Mouse (Mus musculus) heart, embryonic 14.5 days (tissue): Measurements from ENCODE around the gene Ins1. TPM values are rescaled to one million over a fixed set of nuclear protein-coding genes. Genes with fewer than 3 reads are reported as not detected.

Source experiments
- ATAC-seq: fragments of 200-750 bp; cut with Nextera tagmentation; 2 replicates; pipeline ENCODE4 v1.8.0; 2017; ENCODE audit warnings: low read depth, moderate TSS enrichment; ENCODE audit not compliant: insufficient number of reproducible peaks, insufficient read depth, low FRiP score
- H3K27ac ChIP-seq, 2 experiments: fragments of 200-500 bp in 1 of 2; fragments of 300-500 bp in 1 of 2; sonication (generic) in 1 of 2; replicated peaks in 1 of 2; 2 replicates each; pipeline ENCODE4 v1.5.1; 2012 to 2014; ENCODE audit warnings: low read depth in 2 of 2, low read length in 2 of 2, control low read depth in 1 of 2, mild to moderate bottlenecking in 1 of 2, mixed read lengths in 1 of 2; ENCODE audit not compliant: control insufficient read depth in 1 of 2, insufficient read depth in 1 of 2
- H3K27me3 ChIP-seq: fragments of 300-500 bp; sonication (generic); 2 replicates; pipeline ENCODE4 v1.6.1; 2014; ENCODE audit warnings: mild to moderate bottlenecking, low read length, control low read depth; ENCODE audit not compliant: control insufficient read depth, insufficient read depth
- H3K36me3 ChIP-seq: fragments of 300-500 bp; sonication (generic); 2 replicates; pipeline ENCODE4 v1.6.1; 2014; ENCODE audit warnings: mild to moderate bottlenecking, control low read depth, low read length, mixed read lengths; ENCODE audit not compliant: control insufficient read depth, insufficient read depth
- H3K4me1 ChIP-seq, 2 experiments: fragments of 200-500 bp in 1 of 2; fragments of 300-500 bp in 1 of 2; sonication (generic) in 1 of 2; 2 replicates each; pipeline ENCODE4 v1.6.1; 2012 to 2014; ENCODE audit warnings: low read length in 2 of 2, control low read depth in 1 of 2, mixed read lengths in 1 of 2; ENCODE audit not compliant: control insufficient read depth in 2 of 2, insufficient read depth in 2 of 2
- H3K4me2 ChIP-seq: fragments of 300-500 bp; sonication (generic); 2 replicates; pipeline ENCODE4 v1.6.1; 2014; ENCODE audit warnings: mild to moderate bottlenecking, low read length
- H3K4me3 ChIP-seq, 2 experiments: fragments of 200-500 bp in 1 of 2; fragments of 300-500 bp in 1 of 2; sonication (generic) in 1 of 2; 2 replicates each; pipeline ENCODE4 v1.5.1; 2012 to 2014; ENCODE audit warnings: low read length in 2 of 2, mild to moderate bottlenecking in 2 of 2, control low read depth in 1 of 2, low read depth in 1 of 2, moderate library complexity in 1 of 2; ENCODE audit not compliant: control insufficient read depth in 1 of 2, insufficient read depth in 1 of 2
- H3K9ac ChIP-seq: fragments of 300-500 bp; sonication (generic); 2 replicates; pipeline ENCODE4 v1.6.1; 2014; ENCODE audit warnings: mild to moderate bottlenecking, low read length
- H3K9me3 ChIP-seq: fragments of 300-500 bp; sonication (generic); 2 replicates; pipeline ENCODE4 v1.6.1; 2016; ENCODE audit warnings: low read length, control low read depth; ENCODE audit not compliant: control insufficient read depth
- polyA plus RNA-seq: library from polyadenylated mRNA; unstranded; fragments of >200 nt; fragmentation: Nextera tagmentation; extraction: Ambion mirVana; gene quantifications from 2 replicates; pipeline ENCODE4 v1.2.1, GENCODE M21; 2014

The Ins1 gene
- polyA plus RNA-seq, result not detected in 2 replicates

DNA sequence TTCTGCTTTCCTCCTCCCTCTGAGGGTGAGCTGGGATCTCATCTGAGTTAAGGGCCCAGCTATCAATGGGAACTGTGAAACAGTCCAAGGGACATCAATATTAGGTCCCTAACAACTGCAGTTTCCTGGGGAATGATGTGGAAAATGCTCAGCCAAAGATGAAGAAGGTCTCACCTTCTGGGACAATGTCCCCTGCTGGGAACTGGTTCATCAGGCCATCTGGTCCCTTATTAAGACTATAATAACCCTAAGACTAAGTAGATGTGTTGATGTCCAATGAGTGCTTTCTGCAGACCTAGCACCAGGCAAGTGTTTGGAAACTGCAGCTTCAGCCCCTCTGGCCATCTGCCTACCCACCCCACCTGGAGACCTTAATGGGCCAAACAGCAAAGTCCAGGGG is at the start of gene Ins1:
Gene Ins1 (plus strand): TSS at position 301 of the 400 bp plus-strand sequence.
- no peaks in the 10 kb centered on the region for H3K4me1 ChIP-seq
- H3K4me2 ChIP-seq, result no peak within 1 kb of the TSS
- ATAC-seq, result no peak
- H3K9me3 ChIP-seq, result no peaks in the 10 kb centered on the region
- no peak within 1 kb of the TSS for H3K4me3 ChIP-seq
- H3K36me3 ChIP-seq, result no peaks in the 10 kb centered on the region
- no peak within 1 kb of the TSS for H3K27ac ChIP-seq
- no peaks in the 10 kb centered on the region for H3K27me3 ChIP-seq
- no peak within 1 kb of the TSS for H3K9ac ChIP-seq
